Mouse (Mus musculus) lung, postnatal 0 days (tissue): Measurements from ENCODE around the gene Tanc1.

Source experiments
- CTCF ChIP-seq: IDR thresholded peaks from 2 replicates; pipeline ENCODE4 v1.5.1; 2016; ENCODE audit warnings: antibody characterized with exemption, mild to moderate bottlenecking
- EP300 ChIP-seq: IDR thresholded peaks from 2 replicates; pipeline ENCODE4 v1.6.1; 2016; ENCODE audit warnings: antibody characterized with exemption, mild to moderate bottlenecking, control low read depth

- TF ChIP-seq CTCF: no peak
- TF ChIP-seq EP300: no peak
Observed at GRCm38 (mm10) chr2:59588096-59588405, 23.8 kb upstream of the Tanc1 start.
